Mouse (Mus musculus) erythroblast, embryonic 14.5 days (primary cell): ENCODE measurements around the gene Afg1l. TPM values are rescaled to one million over a fixed set of nuclear protein-coding genes. Genes with fewer than 3 reads are reported as not detected.

Experiments used
- H3K27me3 ChIP-seq: 2 replicates; pipeline ENCODE4 v1.6.1; 2012; ENCODE audit warnings: inconsistent platforms; ENCODE audit not compliant: control insufficient read depth
- H3K36me3 ChIP-seq: 2 replicates; pipeline ENCODE4 v1.6.1; 2012; ENCODE audit warnings: mild to moderate bottlenecking, inconsistent platforms; ENCODE audit not compliant: control insufficient read depth
- H3K4me1 ChIP-seq: 2 replicates; pipeline ENCODE4 v1.6.1; 2012; ENCODE audit warnings: inconsistent platforms; ENCODE audit not compliant: control insufficient read depth
- H3K4me3 ChIP-seq: replicated peaks from 2 replicates; pipeline ENCODE3; 2012; ENCODE audit warnings: moderate library complexity, mild to moderate bottlenecking, inconsistent platforms
- H3K9me3 ChIP-seq: 2 replicates; pipeline ENCODE4 v1.6.1; 2012; ENCODE audit warnings: low read length, inconsistent platforms, mixed read lengths; ENCODE audit not compliant: control insufficient read depth
- GATA1 ChIP-seq: IDR thresholded peaks from 2 replicates; pipeline ENCODE4 v1.6.1; 2012; ENCODE audit warnings: low read length, inconsistent platforms, mixed read lengths
- TAL1 ChIP-seq: IDR thresholded peaks from 3 replicates; pipeline ENCODE4 v1.6.1; 2012; ENCODE audit warnings: low read length, inconsistent platforms, mixed read lengths
- polyA plus RNA-seq: library from polyadenylated mRNA; stranded (reverse); fragments of >175 nt; gene quantifications from 2 replicates; pipeline ENCODE4 v1.2.3, GENCODE M21; 2012

Afg1l gene
- polyA plus RNA-seq, 1 experiment: 0.21 TPM

DNA sequence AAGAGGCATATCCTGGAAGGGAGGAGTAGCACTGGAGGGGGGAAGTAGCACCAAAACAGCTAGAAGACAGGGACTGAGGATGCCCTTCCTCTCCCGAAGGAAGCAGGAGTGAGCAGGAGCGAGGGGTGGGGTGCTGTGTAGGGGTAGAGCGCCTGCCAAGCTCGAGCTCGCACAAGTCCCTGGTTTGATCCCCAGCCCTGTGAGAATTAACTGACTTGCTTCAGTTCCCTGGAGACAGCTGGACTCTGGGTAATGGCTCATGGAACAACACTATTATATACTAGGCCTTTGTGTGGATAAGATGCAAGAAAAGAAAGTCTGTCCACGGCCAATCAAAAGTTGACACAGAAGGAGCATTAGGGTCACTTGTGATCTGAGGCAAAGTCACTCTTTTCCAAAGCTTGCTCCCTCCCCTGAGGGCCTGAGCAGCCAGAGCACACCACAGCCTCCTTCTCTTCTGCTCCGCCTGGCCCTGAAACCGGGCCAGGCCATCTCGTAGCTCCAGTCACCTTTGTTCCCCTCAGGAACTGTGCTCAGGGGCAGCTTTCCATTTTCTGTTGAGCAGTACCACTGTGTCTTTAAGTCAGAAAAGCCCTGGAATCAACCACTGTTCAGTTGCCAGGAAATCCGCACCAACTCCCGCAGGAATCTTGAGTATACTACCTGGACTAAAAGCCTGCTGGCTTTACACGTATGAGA, 132.0 kb downstream of the Afg1l start:
- Histone ChIP-seq H3K36me3 (no peaks in the 10 kb centered on the region), H3K9me3 (no peaks in the 10 kb centered on the region), H3K4me1 (no peaks in the 10 kb centered on the region), H3K27me3 (no peaks in the 10 kb centered on the region), H3K4me3 (no peak overlapping the region)
- TF ChIP-seq TAL1 (no peak), GATA1 (no peak)

DNA sequence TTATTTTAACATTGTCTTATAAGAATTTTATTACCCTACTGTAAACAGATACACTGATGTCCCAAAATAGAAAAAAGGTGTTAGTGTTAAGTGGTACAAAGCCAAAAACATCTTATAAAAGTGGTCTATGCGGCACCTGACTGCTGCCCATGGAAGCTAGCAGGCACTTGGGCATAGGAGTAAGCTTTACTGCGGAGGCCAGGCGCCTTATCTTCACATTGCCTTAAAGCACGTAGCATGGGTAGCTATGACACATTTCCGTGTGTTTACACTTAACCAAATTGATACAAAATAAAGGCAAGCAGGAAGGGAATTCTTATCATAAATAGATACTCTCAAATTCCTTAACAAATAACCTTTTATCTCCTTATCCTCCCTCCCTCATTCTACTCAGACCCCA, 135.7 kb downstream of the Afg1l start:
- Histone ChIP-seq H3K27me3 (no peaks in the 10 kb centered on the region), H3K9me3 (no peaks in the 10 kb centered on the region), H3K36me3 (no peaks in the 10 kb centered on the region), H3K4me1 (no peaks in the 10 kb centered on the region), H3K4me3 (no peak overlapping the region)
- TF ChIP-seq GATA1 (no peak), TAL1 (no peak)

DNA sequence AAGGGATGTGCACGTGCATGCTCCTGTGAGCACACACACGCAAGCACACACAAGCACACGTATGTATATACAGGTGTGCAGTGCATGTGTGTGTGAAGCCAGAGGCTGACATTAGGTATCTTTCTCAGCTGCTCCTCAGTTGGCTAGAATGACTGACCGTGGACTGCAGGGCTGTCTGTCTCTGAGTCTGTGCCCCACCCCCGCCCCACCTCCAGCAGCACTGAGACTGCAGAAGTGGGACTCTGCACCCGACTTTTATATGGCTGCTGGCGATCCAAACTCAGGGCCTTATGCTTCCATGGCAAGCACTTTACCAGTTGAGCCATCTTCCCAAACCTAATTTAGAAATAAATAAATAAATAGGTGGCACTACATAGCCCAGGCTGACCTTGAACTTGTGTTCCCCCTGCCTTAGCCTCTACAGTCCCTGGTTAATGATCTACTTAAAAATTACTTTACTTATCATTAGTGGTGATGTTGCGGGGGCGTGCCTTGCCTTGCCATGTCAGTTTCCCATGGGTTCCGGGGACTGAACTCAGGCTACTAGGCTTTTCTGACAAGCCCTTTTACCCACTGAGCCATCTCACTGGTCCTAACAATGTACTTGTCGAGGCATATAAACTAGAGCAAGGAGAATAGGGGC, 136.4 kb downstream of the Afg1l start:
- no peaks in the 10 kb centered on the region for H3K4me1 ChIP-seq
- H3K27me3 ChIP-seq: no peaks in the 10 kb centered on the region
- no peak for TF ChIP-seq GATA1
- TF ChIP-seq TAL1: no peak
- no peaks in the 10 kb centered on the region for H3K9me3 ChIP-seq
- no peak overlapping the region for H3K4me3 ChIP-seq
- H3K36me3 ChIP-seq: no peaks in the 10 kb centered on the region

DNA sequence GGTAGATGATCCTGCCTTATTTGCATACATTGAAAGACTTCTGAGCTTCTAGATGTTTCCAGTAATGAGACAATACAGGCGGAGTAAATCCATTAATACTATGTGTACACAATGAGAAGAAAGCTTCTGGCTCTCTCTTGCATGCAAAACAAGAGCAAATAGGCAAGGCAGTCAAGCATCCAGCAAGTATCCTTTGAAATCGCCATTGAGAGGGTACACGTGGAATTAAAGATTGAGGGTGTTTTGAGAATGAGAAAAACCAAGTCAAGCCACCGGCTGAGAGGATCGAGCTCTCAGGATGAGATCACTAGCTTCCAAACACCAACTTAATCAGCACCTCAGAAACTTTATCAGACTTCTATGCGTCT, 138.0 kb downstream of the Afg1l start:
- TF ChIP-seq GATA1 (no peak), TAL1 (no peak)
- Histone ChIP-seq H3K4me1 (no peaks in the 10 kb centered on the region), H3K36me3 (no peaks in the 10 kb centered on the region), H3K4me3 (no peak overlapping the region), H3K27me3 (no peaks in the 10 kb centered on the region), H3K9me3 (no peaks in the 10 kb centered on the region)

DNA sequence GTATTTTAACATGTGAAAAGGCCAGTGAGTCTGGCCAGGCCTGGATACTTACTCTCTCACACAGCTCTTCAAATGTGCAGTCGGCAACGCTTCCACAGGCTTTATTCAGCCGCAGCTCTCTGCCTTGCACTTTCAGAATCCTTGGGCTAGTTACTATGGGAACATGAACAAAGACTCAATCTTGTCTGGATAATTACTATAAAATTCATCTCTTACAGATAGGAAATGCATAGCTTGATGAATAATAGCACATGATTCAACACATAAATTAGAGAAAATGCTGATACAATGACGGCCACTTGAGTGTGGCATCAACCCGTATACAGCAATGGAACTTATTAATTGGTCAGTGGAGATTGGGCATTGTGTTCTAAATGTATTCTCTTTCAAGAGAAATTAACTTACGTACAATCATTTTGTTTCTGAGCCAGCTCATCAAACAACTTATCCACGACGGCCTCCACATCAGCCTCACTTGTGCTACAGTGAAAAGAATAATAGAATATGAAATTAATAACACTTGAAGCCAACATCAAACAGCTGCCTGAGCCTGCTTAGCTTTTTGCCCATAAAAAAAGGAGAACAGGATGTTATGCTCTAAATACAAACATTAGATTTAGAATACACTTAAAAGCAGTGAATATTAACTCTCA, 138.5 kb downstream of the Afg1l start:
- no peaks in the 10 kb centered on the region for H3K27me3 ChIP-seq
- H3K9me3 ChIP-seq: no peaks in the 10 kb centered on the region
- no peak for TF ChIP-seq TAL1
- TF ChIP-seq GATA1: no peak
- H3K4me1 ChIP-seq: no peaks in the 10 kb centered on the region
- H3K4me3 ChIP-seq: no peak overlapping the region
- no peaks in the 10 kb centered on the region for H3K36me3 ChIP-seq

GRCm38 (mm10) chr10:42338456-42338855, 139.9 kb downstream of the Afg1l start:
- Histone ChIP-seq H3K4me3 (no peak overlapping the region), H3K36me3 (no peaks in the 10 kb centered on the region), H3K9me3 (no peaks in the 10 kb centered on the region), H3K4me1 (no peaks in the 10 kb centered on the region), H3K27me3 (no peaks in the 10 kb centered on the region)
- TF ChIP-seq GATA1: no peak
- no peak for TF ChIP-seq TAL1

DNA sequence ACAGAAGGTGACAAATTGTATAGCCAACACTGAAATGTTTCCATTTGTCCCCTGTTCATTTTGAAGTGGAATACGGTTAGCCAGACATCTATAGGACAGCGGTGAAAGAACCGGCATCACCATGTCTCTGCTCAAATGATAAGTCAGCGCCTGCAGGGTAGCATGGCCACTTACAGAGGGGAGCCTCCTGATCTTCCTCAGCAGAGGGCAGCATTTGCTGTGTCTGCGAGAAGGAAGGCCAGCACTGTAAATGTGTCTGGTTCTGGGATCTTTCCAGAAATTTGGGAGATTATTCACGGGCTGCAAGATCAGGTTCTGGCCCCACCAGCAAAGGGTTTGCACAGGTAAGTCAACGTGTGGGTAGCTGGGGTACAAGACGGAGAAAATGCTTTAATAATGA, 150.8 kb downstream of the Afg1l start:
- TF ChIP-seq TAL1 (no peak), GATA1 (no peak)
- Histone ChIP-seq H3K4me1 (no peaks in the 10 kb centered on the region), H3K4me3 (no peak overlapping the region), H3K9me3 (no peaks in the 10 kb centered on the region), H3K27me3 (no peaks in the 10 kb centered on the region), H3K36me3 (no peaks in the 10 kb centered on the region)

GRCm38 (mm10) chr10:42325305-42325704, 153.1 kb downstream of the Afg1l start:
- Histone ChIP-seq H3K9me3 (no peaks in the 10 kb centered on the region), H3K4me1 (no peaks in the 10 kb centered on the region), H3K4me3 (no peak overlapping the region), H3K27me3 (no peaks in the 10 kb centered on the region), H3K36me3 (no peaks in the 10 kb centered on the region)
- no peak for TF ChIP-seq TAL1
- TF ChIP-seq GATA1: no peak

DNA sequence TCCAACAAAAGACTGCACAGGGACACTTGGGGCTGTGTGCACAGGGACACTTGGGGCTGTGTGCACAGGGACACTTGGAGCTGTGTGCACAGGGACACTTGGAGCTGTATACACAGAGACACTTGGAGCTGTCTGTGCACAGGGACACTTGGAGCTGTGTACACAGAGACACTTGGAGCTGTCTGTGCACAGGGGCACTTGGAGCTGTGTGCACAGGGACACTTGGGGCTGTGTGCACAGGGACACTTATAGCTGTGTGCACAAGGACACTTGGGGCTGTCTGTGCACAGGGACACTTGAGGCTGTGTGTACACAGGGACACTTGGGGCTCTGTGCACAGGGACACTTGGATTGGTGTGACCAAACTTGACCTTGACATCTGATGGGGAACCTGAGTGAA, 154.4 kb downstream of the Afg1l start:
- H3K9me3 ChIP-seq: no peaks in the 10 kb centered on the region
- no peaks in the 10 kb centered on the region for H3K36me3 ChIP-seq
- TF ChIP-seq GATA1 (no peak), TAL1 (no peak)

More for the DNA sequence above, 154.4 kb downstream of the Afg1l start:
- H3K4me1 ChIP-seq: no peaks in the 10 kb centered on the region
- H3K27me3 ChIP-seq: no peaks in the 10 kb centered on the region
- no peak overlapping the region for H3K4me3 ChIP-seq
